Mouse (Mus musculus): ENCODE results near the gene Kdelr3. TPM values are rescaled to one million over a fixed set of nuclear protein-coding genes. Genes with fewer than 3 reads are reported as not detected.

Kdelr3 gene
- total RNA-seq, 1 experiment from 2014 or later: not detected

- no peak for ATAC-seq (ENCODE audit: extremely low read depth, insufficient number of reproducible peaks, low FRiP score, poor library complexity, severe bottlenecking)
These were observed 9.0 kb upstream of the Kdelr3 start for GRCm38 (mm10) chr15:79507055-79507828.

GRCm38 (mm10) chr15:79509998-79510397 lies 6.2 kb upstream of the Kdelr3 start:
- ATAC-seq (ENCODE audit: extremely low read depth, insufficient number of reproducible peaks, low FRiP score, poor library complexity, severe bottlenecking): no peak

GRCm38 (mm10) chr15:79510425-79510824 lies 5.8 kb upstream of the Kdelr3 start:
- no peak for ATAC-seq (ENCODE audit: extremely low read depth, insufficient number of reproducible peaks, low FRiP score, poor library complexity, severe bottlenecking)

- ATAC-seq (ENCODE audit: extremely low read depth, insufficient number of reproducible peaks, low FRiP score, poor library complexity, severe bottlenecking): no peak
These were observed 4.5 kb upstream of the Kdelr3 start for GRCm38 (mm10) chr15:79511553-79512320.

- no peak for ATAC-seq (ENCODE audit: extremely low read depth, insufficient number of reproducible peaks, low FRiP score, poor library complexity, severe bottlenecking)
These were observed 2.3 kb upstream of the Kdelr3 start for GRCm38 (mm10) chr15:79513940-79514339.

GRCm38 (mm10) chr15:79517710-79518109 lies 1.5 kb downstream of the Kdelr3 start:
- no peak for ATAC-seq (ENCODE audit: extremely low read depth, insufficient number of reproducible peaks, low FRiP score, poor library complexity, severe bottlenecking)

GRCm38 (mm10) chr15:79518571-79518970 lies 2.4 kb downstream of the Kdelr3 start:
- ATAC-seq (ENCODE audit: extremely low read depth, insufficient number of reproducible peaks, low FRiP score, poor library complexity, severe bottlenecking): no peak

- ATAC-seq (ENCODE audit: extremely low read depth, insufficient number of reproducible peaks, low FRiP score, poor library complexity, severe bottlenecking): no peak
These were observed 3.4 kb downstream of the Kdelr3 start for GRCm38 (mm10) chr15:79519400-79520220.

GRCm38 (mm10) chr15:79525564-79525963 lies 9.4 kb downstream of the Kdelr3 start:
- no peak for ATAC-seq (ENCODE audit: extremely low read depth, insufficient number of reproducible peaks, low FRiP score, poor library complexity, severe bottlenecking)

GRCm38 (mm10) chr15:79525979-79526768 lies 10.0 kb downstream of the Kdelr3 start:
- no peak for ATAC-seq (ENCODE audit: extremely low read depth, insufficient number of reproducible peaks, low FRiP score, poor library complexity, severe bottlenecking)

- no peak for ATAC-seq (ENCODE audit: extremely low read depth, insufficient number of reproducible peaks, low FRiP score, poor library complexity, severe bottlenecking)
These were observed 11.0 kb downstream of the Kdelr3 start for GRCm38 (mm10) chr15:79527192-79527591.

- no peak for ATAC-seq (ENCODE audit: extremely low read depth, insufficient number of reproducible peaks, low FRiP score, poor library complexity, severe bottlenecking)
These were observed 11.9 kb downstream of the Kdelr3 start for GRCm38 (mm10) chr15:79527991-79528639.

GRCm38 (mm10) chr15:79529935-79530334 lies 13.7 kb downstream of the Kdelr3 start:
- no peak for ATAC-seq (ENCODE audit: extremely low read depth, insufficient number of reproducible peaks, low FRiP score, poor library complexity, severe bottlenecking)

- no peak for ATAC-seq (ENCODE audit: extremely low read depth, insufficient number of reproducible peaks, low FRiP score, poor library complexity, severe bottlenecking)
These were observed 17.6 kb downstream of the Kdelr3 start for GRCm38 (mm10) chr15:79533796-79534195.

- no peak for ATAC-seq (ENCODE audit: extremely low read depth, insufficient number of reproducible peaks, low FRiP score, poor library complexity, severe bottlenecking)
These were observed 27.8 kb downstream of the Kdelr3 start for GRCm38 (mm10) chr15:79543968-79544367.

- no peak for ATAC-seq (ENCODE audit: extremely low read depth, insufficient number of reproducible peaks, low FRiP score, poor library complexity, severe bottlenecking)
These were observed 29.3 kb downstream of the Kdelr3 start for GRCm38 (mm10) chr15:79545496-79545895.

GRCm38 (mm10) chr15:79545921-79546399 lies 29.7 kb downstream of the Kdelr3 start:
- ATAC-seq (ENCODE audit: extremely low read depth, insufficient number of reproducible peaks, low FRiP score, poor library complexity, severe bottlenecking): 0 out of 2 replicates have a peak, but pooled peaks have one; percentile 5
